Mouse (Mus musculus) spleen, embryonic (tissue): ENCODE measurements around the gene Zfp872.

Experiments used
- CTCF ChIA-PET: fragments of 350-600 bp; sonication (Branson Sonifier 250); formaldehyde crosslinking; loops from one replicate; lab custom pipeline; 2022; lab: Charles Lee

Zfp872 gene

GRCm38 (mm10) chr9:22167751-22168150 is 20.1 kb upstream of the Zfp872 start:
- CTCF ChIA-PET = no interaction called here

GRCm38 (mm10) chr9:22169327-22169726 is 18.6 kb upstream of the Zfp872 start:
- CTCF ChIA-PET = no interaction called here

- CTCF ChIA-PET = no interaction called here
Measured at GRCm38 (mm10) chr9:22172318-22172717, 15.6 kb upstream of the Zfp872 start.

GRCm38 (mm10) chr9:22196412-22196811 is 8.5 kb downstream of the Zfp872 start:
- CTCF ChIA-PET = no interaction called here

- CTCF ChIA-PET = no interaction called here
Measured at GRCm38 (mm10) chr9:22213785-22214194, 25.9 kb downstream of the Zfp872 start.

- CTCF ChIA-PET = no interaction called here
Measured at GRCm38 (mm10) chr9:22214549-22214948, 26.7 kb downstream of the Zfp872 start.

- CTCF ChIA-PET = no interaction called here
Measured at GRCm38 (mm10) chr9:22216705-22217104, 28.8 kb downstream of the Zfp872 start.

- CTCF ChIA-PET = no interaction called here
Measured at GRCm38 (mm10) chr9:22217858-22218493, 30.1 kb downstream of the Zfp872 start.

GRCm38 (mm10) chr9:22224066-22224465 is 36.2 kb downstream of the Zfp872 start:
- CTCF ChIA-PET = interaction anchor here (0.6 kb wide), 1 partner anchor 68 kb away, joined by 6 read pairs; the partner anchor contains the start of gene Pigyl

- CTCF ChIA-PET = interaction anchor here (0.6 to 1.1 kb wide), 3 partner anchors 68 to 158 kb away, joined by 4 to 22 read pairs (median 6); partner anchors contain the start of gene Pigyl
Measured at GRCm38 (mm10) chr9:22224536-22225503, 36.9 kb downstream of the Zfp872 start.

GRCm38 (mm10) chr9:22225581-22226388 is 37.9 kb downstream of the Zfp872 start, which contains the start of gene Zfp809:
Gene Zfp809, plus strand, starts transcription at chr9:22225714.
- CTCF ChIA-PET = interaction anchor here (1.1 kb wide), 1 partner anchor 159 kb away, joined by 4 read pairs; no protein-coding TSS in a partner anchor

GRCm38 (mm10) chr9:22226389-22226673 is 38.4 kb downstream of the Zfp872 start:
- CTCF ChIA-PET = interaction anchor here (1.1 kb wide), 1 partner anchor 160 kb away, joined by 4 read pairs; no protein-coding TSS in a partner anchor

- CTCF ChIA-PET = no interaction called here
Measured at GRCm38 (mm10) chr9:22226846-22227245, 39.0 kb downstream of the Zfp872 start.

- CTCF ChIA-PET = no interaction called here
Measured at GRCm38 (mm10) chr9:22229386-22230026, 41.6 kb downstream of the Zfp872 start.

GRCm38 (mm10) chr9:22230061-22230460 is 42.2 kb downstream of the Zfp872 start:
- CTCF ChIA-PET = interaction anchor here (0.9 kb wide), 1 partner anchor 9 kb away, joined by 3 read pairs; no protein-coding TSS in a partner anchor

GRCm38 (mm10) chr9:22230556-22230955 is 42.7 kb downstream of the Zfp872 start:
- CTCF ChIA-PET = interaction anchor here (0.9 kb wide), 1 partner anchor 9 kb away, joined by 3 read pairs; no protein-coding TSS in a partner anchor

GRCm38 (mm10) chr9:22240001-22240400 is 52.1 kb downstream of the Zfp872 start:
- CTCF ChIA-PET = no interaction called here

- CTCF ChIA-PET = no interaction called here
Measured at GRCm38 (mm10) chr9:22244242-22244641, 56.4 kb downstream of the Zfp872 start.
